Mouse (Mus musculus): ENCODE data around the gene Pthlh.

The Pthlh gene

GRCm38 (mm10) chr6:147263587-147264565 is at the start of gene Pthlh:
Pthlh (minus strand) TSS chr6:147264183.
- DNase-seq, result peak; percentile 75

- DNase-seq, result no peak
Observed at GRCm38 (mm10) chr6:147313331-147313730, 49.3 kb upstream of the Pthlh start.

- DNase-seq, result no peak
Observed at GRCm38 (mm10) chr6:147310435-147310978, 46.5 kb upstream of the Pthlh start.

GRCm38 (mm10) chr6:147310035-147310434 is 46.1 kb upstream of the Pthlh start:
- no peak for DNase-seq

- peak; percentile 21 for DNase-seq
Observed at GRCm38 (mm10) chr6:147304236-147304635, 40.3 kb upstream of the Pthlh start.

GRCm38 (mm10) chr6:147299607-147300006 is 35.6 kb upstream of the Pthlh start:
- no peak for DNase-seq

GRCm38 (mm10) chr6:147279309-147279708 is 15.3 kb upstream of the Pthlh start:
- DNase-seq, result no peak

GRCm38 (mm10) chr6:147268143-147268790 is 4.3 kb upstream of the Pthlh start:
- no peak for DNase-seq

- DNase-seq, result no peak
Observed at GRCm38 (mm10) chr6:147266466-147266865, 2.5 kb upstream of the Pthlh start.

- DNase-seq, result no peak
Observed at GRCm38 (mm10) chr6:147263178-147263577, 805 bp downstream of the Pthlh start.

- DNase-seq, result no peak
Observed at GRCm38 (mm10) chr6:147261616-147262015, 2.4 kb downstream of the Pthlh start.

- no peak for DNase-seq
Observed at GRCm38 (mm10) chr6:147260766-147261165, 3.2 kb downstream of the Pthlh start.

- no peak for DNase-seq
Observed at GRCm38 (mm10) chr6:147247782-147248181, 16.2 kb downstream of the Pthlh start.

- no peak for DNase-seq
Observed at GRCm38 (mm10) chr6:147244294-147244693, 19.7 kb downstream of the Pthlh start.

GRCm38 (mm10) chr6:147243655-147244054 is 20.3 kb downstream of the Pthlh start:
- DNase-seq, result no peak

GRCm38 (mm10) chr6:147241541-147241940 is 22.4 kb downstream of the Pthlh start:
- DNase-seq, result no peak

GRCm38 (mm10) chr6:147240203-147240804 is 23.7 kb downstream of the Pthlh start:
- peak; percentile 56 for DNase-seq

- no peak for DNase-seq
Observed at GRCm38 (mm10) chr6:147226696-147227095, 37.3 kb downstream of the Pthlh start.

- no peak for DNase-seq
Observed at GRCm38 (mm10) chr6:147219099-147219498, 44.9 kb downstream of the Pthlh start.

- no peak for DNase-seq
Observed at GRCm38 (mm10) chr6:147216156-147216555, 47.8 kb downstream of the Pthlh start.

- no peak for DNase-seq
Observed at GRCm38 (mm10) chr6:147207821-147208330, 56.1 kb downstream of the Pthlh start.

Data from lung, postnatal 36 days (tissue).